Mouse (Mus musculus) layer of hippocampus, adult 2 months (tissue): ENCODE measurements around the gene Klhl36. TPM values are rescaled to one million over a fixed set of nuclear protein-coding genes. Genes with fewer than 3 reads are reported as not detected.
"Not testable (repeated sequence)": the region's sequence is repeated elsewhere in the genome, so short reads cannot be mapped to it uniquely, and the experiment has no call there.

Source experiments
- DNase-seq, 2 experiments: peaks; one replicate each; pipeline ENCODE4 v3.0.0; 2022; ENCODE audit warnings: low spot score in 2 of 2
- H3K27ac ChIP-seq: fragments of 200-600 bp; 2 replicates; pipeline ENCODE4 v1.8.1; 2022
- H3K4me3 ChIP-seq: fragments of 200-600 bp; 2 replicates; pipeline ENCODE4 v1.8.1; 2022; ENCODE audit warnings: mild to moderate bottlenecking
- CTCF ChIP-seq: fragments of 200-600 bp; conservative IDR thresholded peaks from 2 replicates; pipeline ENCODE4 v1.8.1; 2022; ENCODE audit warnings: antibody characterized with exemption, mild to moderate bottlenecking, moderate library complexity
- total RNA-seq, 2 experiments: library from RNA; stranded (reverse); gene quantifications; 2 replicates each; pipeline ENCODE4 v1.2.3; 2021

Gene Klhl36
- total RNA-seq, 2 experiments from 2014 or later: 7.7 to 8.4 TPM

DNA sequence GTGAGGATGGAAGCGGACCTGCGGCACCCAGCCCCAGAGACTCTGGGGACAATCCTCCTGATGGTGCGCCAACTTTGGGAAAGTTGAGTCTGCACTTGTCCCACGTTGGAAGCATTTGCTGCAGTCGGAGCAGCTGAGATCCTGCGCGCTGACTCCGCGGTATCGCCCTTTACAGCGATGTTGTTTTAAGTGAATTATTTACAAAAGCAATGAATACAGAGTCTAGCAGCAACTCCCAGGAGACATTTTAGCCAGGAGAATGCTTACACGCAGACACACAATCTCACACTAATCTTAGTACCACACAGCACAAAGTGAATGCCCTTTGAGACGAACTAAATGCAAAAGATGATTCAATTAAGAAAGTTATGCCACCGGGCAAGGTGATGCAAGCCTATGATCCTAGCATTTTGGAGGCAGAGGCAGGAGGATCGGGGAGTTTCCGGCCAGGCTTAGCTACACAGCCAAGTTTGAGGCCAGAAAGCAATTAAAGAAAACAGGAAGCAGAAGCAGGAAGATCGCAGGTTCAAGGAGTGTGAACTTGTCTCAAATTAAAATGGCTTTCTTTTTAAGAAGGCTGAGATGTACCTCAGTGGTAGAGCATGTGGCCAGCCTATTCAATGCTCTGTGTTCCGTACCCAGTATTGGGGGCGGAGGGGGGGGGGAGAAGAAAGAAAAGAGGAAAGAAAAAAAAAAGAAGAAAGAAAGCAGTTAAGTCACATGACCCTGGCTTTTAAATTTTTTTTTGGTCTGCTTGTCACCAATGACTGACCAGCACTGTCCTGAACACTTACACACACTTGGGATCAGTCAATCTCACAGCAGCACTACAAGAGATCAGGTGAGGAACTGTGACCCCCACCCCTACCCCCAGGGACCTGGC, 23.7 kb upstream of the Klhl36 start:
- DNase-seq: no peak
- TF ChIP-seq CTCF: no peak
- peak overlapping the region; percentile 62 for H3K4me3 ChIP-seq
- peak overlapping the region; percentile 90 for H3K27ac ChIP-seq

DNA sequence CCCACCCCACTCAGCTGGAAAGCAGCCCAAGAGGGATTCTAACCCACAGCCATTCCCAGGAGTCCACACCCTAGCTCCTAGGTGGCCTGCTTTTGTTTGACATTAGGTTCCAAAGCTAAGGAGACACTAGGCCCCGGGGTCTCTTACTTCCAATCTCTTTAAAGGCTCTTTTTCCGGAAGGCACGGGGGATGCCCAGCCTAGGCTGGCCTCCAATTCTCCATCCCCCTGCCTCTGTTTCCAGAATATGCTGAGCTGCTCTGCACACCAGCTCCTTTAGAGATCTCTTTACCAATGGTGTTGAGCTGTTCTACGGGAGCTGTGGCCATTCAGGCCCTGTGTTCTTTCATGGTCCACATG, 23.1 kb upstream of the Klhl36 start:
- TF ChIP-seq CTCF: no peak
- no peak for DNase-seq
- H3K4me3 ChIP-seq: peak overlapping the region; percentile 62
- H3K27ac ChIP-seq: peak overlapping the region; percentile 90

DNA sequence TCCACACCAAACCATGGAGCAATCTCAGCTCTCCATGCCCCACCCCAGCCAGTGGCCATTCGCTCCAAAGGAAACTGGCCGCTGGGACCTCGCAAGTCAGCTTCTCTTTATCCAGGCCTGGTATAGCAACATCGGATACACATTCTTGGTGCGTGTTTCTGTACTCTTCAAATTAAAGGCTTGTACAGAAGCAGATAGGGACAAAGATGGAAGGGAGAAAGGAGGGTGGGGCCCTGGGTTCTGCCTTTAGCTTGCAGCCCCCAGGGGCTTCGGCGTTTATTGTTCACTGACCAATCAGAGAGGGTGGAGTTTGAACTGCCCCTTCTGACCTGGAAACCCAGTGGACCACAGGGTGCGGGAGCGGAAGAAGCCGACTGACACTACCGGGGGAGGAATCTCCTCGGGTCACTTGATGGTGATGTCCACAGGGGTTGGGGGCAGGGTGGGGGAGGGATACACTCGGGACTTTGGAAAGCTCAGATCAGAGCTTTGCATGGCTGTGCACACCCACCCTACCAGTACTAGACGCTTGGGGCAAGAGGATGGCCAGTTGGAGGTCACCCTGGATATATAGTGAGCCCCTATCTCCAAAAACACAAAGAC, 22.5 kb upstream of the Klhl36 start:
- TF ChIP-seq CTCF: no peak
- Histone ChIP-seq H3K27ac (peak overlapping the region; percentile 90), H3K4me3 (peak overlapping the region; percentile 62)
- no peak for DNase-seq

DNA sequence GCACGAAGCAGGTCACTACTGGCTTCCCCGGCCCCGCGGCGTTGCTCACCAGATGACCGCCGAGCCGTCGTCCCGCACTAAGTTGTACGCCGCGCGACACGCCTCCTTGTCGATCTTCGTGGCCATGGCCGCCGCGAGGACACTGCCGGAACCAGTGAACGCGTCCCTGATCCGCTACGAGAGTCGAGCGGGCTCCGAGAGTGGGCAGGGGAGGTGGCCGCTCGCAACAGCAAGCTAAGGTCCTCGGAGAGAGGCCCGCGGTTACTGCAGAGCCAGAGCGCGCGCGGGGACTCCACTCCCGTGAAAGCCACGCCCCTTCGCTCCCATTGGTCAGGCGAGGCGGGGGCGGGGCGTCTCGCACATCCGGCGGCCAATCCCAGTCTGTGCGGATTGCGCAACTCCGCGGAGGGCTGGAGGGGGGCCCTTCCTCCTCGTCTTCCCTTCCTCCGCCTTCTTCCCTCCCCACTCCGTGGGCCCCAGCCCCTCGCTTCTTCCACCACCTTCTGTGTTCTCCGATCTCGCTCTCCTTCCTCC, 21.7 kb upstream of the Klhl36 start, which contains the start of gene Cotl1:
Gene Cotl1 (minus strand): TSS at position 270 of the 534 bp plus-strand sequence.
- TF ChIP-seq CTCF: no peak
- Histone ChIP-seq H3K27ac (peak within 1 kb of the TSS; percentile 90), H3K4me3 (peak within 1 kb of the TSS; percentile 62)
- DNase-seq: peak; percentile 96

DNA sequence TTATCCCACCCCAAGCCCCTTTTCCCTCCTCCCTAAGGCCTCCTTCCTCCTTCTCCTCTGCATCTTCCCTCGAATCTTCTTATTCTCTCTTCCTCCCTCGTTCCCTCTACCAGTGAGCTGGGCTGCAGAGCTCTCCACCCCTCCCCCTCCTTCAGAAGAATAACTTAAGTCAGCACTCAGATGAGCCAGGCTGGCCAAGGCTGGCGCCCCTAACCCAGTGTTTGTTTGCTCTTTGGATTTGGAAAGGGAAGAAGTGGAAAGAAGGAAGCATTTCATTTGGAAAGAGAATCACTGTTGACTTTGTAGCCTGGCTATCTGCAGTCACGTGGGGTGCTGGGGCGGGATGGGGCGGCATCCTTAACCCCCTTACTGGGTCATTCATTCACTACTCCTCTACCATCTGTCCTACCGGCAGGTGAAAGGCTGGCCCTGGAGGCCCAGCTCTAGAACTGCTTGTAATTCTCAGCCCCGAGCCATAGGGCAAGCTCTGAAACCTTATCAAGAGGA, 21.1 kb upstream of the Klhl36 start:
- Histone ChIP-seq H3K27ac (peak overlapping the region; percentile 90), H3K4me3 (peak overlapping the region; percentile 62)
- DNase-seq: no peak
- no peak for TF ChIP-seq CTCF

DNA sequence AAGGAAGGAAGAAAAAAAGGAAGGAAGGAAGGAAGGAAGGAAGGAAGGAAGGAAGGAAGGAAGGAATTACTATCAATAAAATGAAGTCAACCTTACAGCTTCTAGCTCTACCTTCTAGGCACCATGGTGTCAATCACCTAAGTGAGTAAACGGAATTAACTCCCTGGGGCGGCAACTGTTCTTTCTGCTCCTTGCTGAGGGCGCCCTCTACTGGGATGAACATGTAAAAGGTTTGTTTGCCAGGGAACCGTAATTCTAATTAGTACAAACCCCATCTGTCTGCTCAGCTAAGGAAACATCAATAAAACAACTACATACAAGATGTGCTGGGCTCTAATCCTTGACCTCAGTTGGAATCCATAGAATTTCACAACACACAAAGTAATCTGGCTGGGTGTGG, 18.6 kb upstream of the Klhl36 start:
- no peak overlapping the region for H3K4me3 ChIP-seq
- no peak overlapping the region for H3K27ac ChIP-seq
- TF ChIP-seq CTCF: peak; percentile 91
- peak; percentile 85 to 92 for DNase-seq

DNA sequence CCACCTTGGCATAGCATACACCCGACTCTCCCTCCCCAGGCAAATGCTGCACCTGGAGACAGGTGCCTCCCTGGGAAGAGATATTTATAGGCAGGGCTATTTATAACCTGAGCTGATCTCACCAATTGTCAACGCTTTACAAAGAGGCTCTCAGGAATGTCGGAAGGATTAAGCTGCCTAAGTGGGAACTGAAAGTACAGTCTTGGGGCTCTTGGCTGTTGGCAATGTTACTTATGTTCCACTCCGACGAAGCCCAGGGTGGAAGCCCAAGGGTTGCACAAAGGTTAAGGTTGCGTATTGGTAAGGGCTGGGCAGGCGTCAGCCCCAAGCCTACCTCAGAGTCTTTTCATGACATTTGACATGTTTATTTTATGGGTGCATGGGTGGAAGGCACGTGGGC, 17.5 kb upstream of the Klhl36 start:
- no peak for TF ChIP-seq CTCF
- DNase-seq: no peak
- H3K27ac ChIP-seq: no peak overlapping the region
- no peak overlapping the region for H3K4me3 ChIP-seq

DNA sequence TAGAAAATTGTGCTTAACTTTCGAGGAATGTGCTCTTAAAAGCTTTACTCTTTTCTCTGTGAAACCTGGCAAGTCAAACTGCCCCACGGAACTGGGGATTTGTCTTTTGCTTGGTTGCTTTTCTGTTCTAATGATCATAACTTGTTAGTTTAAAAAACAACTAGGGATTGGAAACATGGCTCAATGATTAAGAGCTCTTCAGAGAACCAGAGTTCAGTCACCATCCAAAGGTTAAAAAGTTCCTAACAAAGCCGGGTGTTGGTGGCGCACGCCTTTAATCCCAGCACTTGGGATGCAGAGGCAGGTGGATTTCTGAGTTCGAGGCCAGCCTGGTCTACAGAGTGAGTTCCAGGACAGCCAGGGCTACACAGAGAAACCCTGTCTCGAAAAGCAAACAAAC, 16.3 kb upstream of the Klhl36 start:
- not testable (repeated sequence) for DNase-seq, H3K27ac ChIP-seq, H3K4me3 ChIP-seq

DNA sequence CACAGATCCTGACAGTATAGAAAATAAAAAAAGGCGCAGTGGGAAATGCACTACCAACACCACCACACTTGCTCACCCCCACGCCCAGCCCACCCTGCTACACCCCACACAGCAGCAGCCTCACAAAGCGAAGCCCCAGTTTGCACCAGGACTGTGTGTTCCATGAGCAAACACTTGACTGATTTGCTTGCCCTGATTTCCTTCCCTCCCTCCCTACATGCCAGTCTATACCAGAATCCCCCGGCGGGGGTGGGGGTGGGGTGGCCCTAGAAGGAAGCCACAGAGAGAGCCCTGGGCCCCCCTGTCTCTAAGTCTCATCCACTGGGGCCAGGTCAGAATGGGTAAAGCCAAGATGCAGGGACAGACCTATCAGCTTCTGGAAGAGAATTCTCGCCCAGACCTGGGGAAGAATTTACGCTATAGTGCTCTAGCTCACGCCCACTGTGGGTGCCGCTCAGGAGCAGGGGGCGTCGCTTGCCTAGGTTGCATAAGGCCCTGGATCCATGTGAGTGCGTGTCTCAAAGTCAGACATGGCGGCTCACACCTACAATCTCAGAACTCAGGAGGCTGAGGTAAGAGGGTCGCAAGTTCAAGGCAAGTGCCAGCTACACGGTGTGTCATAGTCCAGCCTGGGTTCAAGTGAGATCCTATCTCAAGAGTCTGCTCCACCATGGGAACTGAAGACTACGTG, 14.7 kb upstream of the Klhl36 start:
- no peak overlapping the region for H3K4me3 ChIP-seq

DNA sequence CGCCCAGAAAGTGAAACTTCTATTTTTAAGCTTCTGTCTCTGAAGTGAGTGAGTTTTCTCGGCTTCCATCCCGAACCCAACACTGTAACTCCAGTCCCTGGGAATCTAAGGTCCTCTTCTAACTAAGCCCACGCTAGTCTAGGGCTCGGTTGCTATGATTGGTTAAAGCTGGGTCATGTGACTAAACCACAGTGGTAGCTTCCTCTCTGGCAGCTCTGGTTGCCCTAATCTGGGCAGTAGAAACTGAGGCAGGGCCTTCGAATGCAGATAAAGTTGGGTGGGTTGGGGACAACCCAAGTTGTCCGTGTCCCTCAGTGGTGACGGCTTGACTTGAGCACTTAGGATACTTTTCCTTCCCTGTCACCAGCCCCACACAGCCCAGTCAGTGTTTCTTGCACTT, 8.5 kb upstream of the Klhl36 start:
- Histone ChIP-seq H3K4me3 (no peak overlapping the region), H3K27ac (no peak overlapping the region)
- no peak for TF ChIP-seq CTCF
- DNase-seq: no peak

More for the DNA sequence above, 14.7 kb upstream of the Klhl36 start:
- H3K27ac ChIP-seq: no peak overlapping the region
- no peak for TF ChIP-seq CTCF
- no peak for DNase-seq

DNA sequence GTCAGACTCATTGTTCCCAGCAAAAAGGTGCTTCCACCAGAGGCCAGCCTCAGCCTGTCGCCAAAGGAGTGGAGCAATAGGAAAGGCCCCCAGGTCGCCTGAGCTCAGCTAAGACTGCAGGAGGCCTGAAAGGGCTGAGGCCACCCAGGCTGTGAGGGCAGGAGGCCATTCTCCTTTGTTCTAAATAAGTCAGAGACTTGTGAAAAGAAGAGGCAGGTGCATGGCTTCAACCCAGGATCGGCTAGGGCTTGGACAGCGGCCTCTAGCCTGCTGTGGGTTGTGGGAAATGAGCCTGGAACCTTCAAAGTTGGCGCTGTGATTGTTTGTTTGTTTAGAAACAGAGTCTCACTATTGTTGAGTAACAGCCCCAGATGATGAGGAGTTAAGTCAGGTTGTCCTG, 8.0 kb upstream of the Klhl36 start:
- Histone ChIP-seq H3K4me3 (no peak overlapping the region), H3K27ac (no peak overlapping the region)
- DNase-seq: no peak
- no peak for TF ChIP-seq CTCF

DNA sequence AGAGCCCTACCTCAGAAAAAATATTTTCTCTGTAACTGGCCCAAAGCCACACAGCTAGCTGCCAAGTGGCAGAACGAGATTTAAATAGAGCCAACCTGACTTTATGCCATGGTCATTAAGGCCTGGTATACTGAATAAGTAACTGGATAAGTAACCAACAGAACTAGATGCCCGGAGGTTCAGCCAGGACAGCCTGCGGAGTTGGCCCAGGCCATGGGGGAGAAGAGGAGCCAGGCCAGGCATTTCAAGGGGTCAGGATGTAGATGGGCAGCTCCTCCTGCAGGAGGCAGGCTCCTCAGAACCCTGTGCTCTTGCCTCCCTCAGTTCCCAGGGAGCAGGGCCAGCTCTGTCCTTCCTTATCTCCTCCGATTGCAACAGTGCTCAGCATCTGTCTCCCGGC, 6.4 kb upstream of the Klhl36 start:
- DNase-seq: no peak
- Histone ChIP-seq H3K27ac (no peak overlapping the region), H3K4me3 (no peak overlapping the region)
- TF ChIP-seq CTCF: peak; percentile 29; the same call in 1 of the 2 replicates

DNA sequence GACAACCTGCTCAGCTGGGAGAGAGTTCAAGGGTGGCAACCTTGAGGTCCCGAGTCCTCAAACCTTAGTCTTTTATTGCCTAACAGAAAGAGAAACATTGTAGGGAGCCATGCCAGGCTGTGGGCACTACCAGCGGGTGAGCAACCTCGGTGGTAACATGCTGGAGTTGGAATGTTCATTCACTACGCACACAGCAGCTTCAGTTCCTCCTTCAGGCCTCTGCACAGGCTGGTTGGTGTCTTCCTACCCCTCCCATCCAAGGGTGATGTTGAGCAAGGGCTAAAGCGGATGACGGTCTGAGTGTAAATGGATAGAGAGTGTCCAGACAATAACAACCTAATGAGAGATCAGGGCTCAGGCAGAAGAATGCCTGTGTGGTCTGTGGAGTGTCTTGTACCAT, 4.3 kb upstream of the Klhl36 start:
- Histone ChIP-seq H3K4me3 (no peak overlapping the region), H3K27ac (no peak overlapping the region)
- TF ChIP-seq CTCF: no peak
- DNase-seq: no peak
